Mouse (Mus musculus) urinary bladder, postnatal 36 days (tissue): Measurements from ENCODE around the gene Apeh.

ENCODE experiments used
- DNase-seq, 2 experiments: peaks; one replicate each; pipeline ENCODE4 v3.0.0; 2022; ENCODE audit warnings: low spot score in 2 of 2, mixed read lengths in 1 of 2

Gene Apeh

DNA sequence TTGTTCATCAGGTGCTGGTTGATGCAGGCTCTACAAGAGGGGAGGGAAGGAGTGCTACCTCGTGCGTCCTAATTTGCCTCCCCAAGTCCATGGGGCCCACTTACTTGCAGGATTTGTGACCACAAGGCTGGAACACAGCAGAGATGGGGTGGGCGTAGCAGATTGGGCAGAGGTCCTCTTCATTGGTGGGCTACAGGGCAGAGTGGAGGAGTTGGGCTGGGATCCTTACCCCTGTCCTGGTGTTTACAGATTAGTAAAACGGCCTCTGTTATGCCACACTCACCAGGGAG is 42.5 kb downstream of the Apeh start:
- no peak for DNase-seq

DNA sequence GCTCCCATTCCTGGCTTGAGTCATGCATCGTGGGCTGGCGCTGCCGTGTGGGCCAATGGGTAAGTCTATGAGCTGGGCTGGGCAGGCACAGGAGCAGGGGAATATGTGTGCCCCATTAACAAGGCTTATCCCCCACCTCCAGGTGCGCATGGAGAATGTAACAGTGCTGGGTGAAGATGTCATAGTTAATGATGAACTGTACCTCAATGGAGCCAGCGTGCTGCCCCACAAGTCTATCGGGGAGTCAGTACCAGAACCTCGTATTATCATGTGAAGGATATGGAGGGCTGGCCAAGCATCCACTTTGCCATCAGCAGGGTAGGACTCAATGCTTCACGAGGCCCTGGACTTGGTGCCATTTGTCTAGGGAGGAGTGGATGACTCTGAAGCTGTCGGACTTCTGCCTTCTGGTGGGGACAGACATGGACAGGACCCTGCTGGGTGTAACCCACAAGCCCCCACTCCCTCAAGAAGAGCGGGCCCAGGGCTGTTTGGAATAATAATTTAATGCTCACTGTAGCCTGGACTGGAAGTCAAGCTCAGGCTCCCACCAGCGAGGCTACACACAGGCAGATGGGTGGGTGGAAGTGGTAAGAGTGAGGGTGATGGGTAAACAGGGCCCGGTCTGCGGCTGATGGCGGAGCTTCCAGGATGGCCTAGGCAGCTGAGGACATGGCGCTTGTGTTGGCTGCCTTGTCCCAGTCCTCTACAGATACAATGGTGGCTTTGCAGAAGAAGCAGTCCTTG is 43.0 kb downstream of the Apeh start:
- DNase-seq = no peak

DNA sequence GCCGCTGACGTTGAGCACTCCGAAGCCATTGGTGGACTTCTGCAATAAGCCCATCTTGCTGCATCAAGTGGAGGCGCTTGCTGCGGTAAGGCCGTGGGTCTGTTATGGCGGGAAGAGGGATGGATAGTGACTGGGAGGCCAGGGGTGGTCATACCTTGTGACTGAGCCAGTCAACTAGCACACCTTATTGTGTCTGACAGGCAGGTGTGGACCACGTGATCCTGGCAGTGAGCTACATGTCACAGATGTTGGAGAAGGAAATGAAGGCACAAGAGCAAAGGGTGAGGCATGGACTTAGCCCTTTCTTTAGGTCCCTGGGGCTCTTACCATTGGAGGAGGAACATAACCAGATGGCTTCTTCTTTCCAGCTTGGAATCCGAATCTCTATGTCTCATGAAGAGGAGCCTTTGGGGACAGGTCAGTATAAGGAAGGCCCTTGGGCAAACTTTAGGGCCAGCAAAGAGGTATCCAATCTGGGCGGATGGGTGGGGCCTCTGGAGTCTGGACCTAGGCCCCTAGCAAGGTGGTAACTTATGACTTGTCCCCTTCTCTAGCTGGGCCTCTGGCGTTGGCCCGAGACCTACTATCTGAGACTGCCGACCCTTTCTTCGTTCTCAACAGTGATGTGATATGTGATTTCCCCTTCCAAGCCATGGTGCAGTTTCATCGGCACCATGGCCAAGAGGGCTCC is 44.7 kb downstream of the Apeh start:
- no peak for DNase-seq

DNA sequence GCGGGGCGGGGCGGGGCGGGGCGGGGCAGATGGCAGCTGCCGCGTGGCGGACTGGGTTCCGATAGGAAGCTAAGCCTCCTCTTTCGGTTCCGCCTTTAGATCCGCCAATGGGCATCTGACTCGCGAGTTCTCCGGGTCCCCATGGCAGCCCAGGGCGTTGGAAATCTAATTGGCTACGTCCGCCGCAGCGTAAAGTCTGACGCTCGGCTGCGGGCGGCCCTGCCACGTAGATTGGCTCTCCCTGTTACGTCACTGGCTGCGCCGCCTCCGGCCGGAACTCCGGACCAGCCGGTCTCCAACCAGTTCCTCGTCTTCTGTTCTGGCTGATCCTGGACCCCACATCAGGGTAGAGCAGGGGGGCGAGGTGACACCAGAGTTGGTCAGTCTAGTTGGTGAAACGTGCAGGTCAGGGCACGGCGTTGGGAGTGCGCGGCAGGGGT is 45.4 kb downstream of the Apeh start, which contains the start of gene Gmppb:
Gmppb (plus strand) TSS at position 227 of the 440 bp plus-strand sequence.
- peak; percentile 93 to 98 for DNase-seq

DNA sequence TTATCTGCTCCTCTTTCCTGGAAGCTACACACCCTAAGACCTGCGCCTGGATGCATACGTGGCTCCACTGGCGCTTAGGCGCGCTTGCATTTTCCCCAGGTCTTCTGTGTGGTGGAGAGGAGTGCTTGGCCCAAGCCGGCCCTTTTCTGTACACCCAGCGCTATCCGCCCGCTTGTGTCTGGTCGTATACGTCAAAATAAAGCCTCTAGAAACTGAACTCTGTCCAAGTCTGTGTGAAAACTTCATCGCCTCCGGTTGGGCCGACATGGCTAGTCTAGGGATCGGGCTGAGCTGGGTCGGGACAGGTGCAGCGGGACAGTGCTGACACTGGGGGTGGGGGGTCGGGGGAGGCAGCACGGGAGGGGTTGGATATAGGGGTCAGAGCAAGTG is 45.8 kb downstream of the Apeh start:
- DNase-seq = no peak

DNA sequence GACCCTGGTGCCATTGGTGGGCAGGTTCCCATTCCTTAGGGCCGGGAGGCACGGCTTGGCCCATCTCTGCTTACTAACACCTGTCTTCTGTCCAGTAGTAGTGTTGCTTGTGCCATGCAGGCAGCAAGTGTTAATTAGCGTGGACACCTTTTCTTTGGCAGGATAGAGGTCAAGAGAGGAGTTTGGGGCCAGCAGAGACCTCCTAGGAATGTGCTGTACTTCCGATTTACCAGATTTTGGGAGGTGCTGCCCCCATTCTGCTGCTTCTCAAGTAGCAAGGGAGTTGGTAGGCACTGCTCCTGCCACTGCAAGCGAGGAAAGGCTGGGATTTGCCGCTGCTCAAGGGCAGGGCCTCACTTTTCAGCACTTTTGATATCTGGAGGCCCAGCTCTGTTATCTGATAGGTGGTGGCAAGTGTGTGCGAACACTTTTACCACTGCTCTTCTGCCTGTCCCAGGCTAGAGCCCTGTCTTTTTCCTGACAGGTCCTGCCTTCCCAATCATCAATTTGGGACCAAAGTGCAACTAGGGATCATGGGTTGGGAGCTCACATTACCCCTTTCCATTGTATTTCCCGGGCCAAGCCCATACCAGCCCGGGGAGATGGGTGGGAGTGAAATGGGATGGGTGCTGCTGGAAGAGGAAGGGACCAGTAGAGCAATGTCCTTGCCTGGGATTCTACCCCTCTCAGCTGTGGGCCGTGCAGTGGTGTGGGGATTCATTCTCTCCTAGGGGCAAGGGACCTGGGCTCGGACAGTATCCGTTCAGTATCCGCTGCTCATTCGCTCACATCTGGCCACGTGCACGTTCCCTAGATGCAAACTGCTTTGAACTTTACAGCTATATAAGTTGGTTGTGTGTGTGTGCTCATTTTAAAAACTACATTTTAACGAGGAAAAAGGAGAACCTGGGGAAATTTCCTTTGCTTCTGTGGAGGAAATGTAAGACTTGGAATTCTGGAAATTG is 46.5 kb downstream of the Apeh start:
- no peak for DNase-seq

DNA sequence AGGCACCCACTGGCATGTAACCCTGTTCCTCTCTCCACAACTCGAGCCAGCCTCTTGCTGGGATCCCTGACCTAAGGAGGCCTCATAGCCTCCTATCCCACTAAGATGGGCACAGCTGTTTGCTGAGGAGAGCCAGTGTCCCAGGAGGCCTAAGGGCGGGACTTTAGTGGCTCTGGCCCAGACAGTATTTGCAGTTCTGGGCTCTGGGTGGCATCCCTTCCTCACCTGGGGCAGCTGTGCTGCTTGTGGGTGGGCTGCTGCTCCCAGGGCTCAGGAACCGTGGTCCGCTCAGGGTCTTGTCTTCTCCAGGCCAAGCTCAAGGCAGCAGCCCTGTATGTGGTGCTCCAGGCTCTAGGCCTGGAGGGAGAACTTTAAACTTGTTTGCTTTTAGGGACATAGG is 47.8 kb downstream of the Apeh start:
- no peak for DNase-seq

DNA sequence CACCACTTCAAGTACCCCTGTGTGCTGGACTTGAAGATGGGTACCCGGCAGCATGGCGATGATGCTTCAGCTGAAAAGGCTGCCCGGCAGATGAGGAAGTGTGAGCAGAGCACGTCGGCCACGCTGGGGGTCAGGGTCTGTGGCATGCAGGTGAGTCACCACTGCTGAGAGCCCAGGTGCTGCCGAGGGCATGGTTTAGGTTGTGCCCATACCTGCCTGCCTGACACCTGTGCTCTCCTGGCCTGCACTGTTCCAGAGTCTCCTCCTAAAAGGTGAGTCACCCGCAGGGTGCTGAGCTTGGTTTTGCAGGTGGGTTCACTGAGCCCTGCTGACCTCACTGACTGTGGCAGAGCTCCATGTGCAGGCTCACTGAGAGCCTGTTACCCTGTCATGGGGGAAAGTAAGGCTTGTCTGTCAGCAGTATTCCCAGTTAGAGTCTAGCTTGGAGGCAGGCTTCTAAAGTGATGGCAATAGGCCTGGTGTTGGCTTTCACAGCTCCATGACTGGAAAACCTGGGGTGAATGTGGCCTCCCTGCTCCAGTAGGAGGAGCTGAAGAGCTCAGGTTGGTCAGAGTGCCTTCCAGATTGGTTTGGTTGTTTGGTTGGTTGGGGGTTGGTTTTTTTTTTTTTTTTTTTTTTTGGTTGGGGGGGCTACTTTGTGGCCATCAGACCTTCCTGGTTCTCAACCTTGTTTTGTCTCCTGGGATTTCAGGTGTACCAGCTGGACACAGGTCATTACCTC is 49.5 kb downstream of the Apeh start:
- peak in 1 of 2 experiments; percentile 42 for DNase-seq
